Mouse (Mus musculus) kidney, adult 2 months (tissue): ENCODE data around the gene Cyp4f16.
"Not testable (repeated sequence)": the region's sequence is repeated elsewhere in the genome, so short reads cannot be mapped to it uniquely, and the experiment has no call there.

Experiments used
- CTCF ChIP-seq: fragments of 200-500 bp; conservative IDR thresholded peaks from 2 replicates; pipeline ENCODE4 v1.5.1; 2011; ENCODE audit warnings: low read depth, mild to moderate bottlenecking, control low read depth, low read length, moderate library complexity, mixed read lengths; ENCODE audit not compliant: insufficient read depth, insufficient read length
- POLR2A ChIP-seq: fragments of 200-500 bp; IDR thresholded peaks from one replicate; pipeline ENCODE4 v1.6.1; 2011; ENCODE audit warnings: low read depth, low read length, control low read depth

GRCm38 (mm10) chr17:32526341-32526740, 10.0 kb upstream of the Cyp4f16 start:
- not testable (repeated sequence) for TF ChIP-seq CTCF, POLR2A
